Mouse (Mus musculus): ENCODE results near the gene Fnip2. TPM values are rescaled to one million over a fixed set of nuclear protein-coding genes. Genes with fewer than 3 reads are reported as not detected.

Fnip2 gene
- polyA plus RNA-seq, 1 experiment: 0.36 TPM

DNA sequence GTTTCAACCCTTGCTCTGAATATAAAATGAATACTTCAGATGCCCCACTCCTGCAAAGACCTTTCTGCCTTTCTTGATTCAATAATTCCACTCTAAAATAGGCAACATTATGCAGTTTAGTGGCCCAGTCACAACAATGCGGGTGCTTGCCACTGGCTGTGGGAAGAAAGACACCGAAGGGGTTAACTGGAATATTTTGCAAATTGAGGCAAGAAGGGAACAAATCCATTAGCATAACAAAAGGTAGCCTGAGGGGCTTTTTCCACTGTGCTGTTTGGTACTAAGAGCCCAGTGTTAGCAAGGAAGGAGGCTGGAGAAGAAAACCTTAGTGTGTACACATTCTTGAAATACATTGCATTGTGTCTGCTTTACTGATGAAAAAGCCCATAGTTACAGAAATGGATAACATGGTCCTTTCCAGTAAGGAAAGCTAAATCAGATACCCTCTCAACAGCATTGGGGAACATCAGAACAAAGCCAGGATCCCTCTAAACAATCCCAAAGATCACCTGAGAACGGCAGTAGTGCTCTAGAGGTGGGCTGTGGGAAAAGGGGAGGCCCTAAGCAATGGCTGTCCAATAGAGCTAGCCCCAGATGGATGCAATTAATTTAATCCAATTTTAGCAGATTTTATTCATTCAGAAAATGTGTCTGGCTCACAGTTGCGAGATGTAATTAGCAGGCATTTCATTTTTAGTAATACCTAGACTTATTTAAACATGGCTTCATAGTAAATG is 150.5 kb downstream of the Fnip2 start:
- Histone ChIP-seq H3K27me3 (ENCODE audit: control insufficient read depth) (no peaks in the 10 kb centered on the region), H3K4me1 (ENCODE audit: control insufficient read depth) (no peaks in the 10 kb centered on the region), H3K4me3 (replicated peaks) (no peak overlapping the region), H3K36me3 (ENCODE audit: control insufficient read depth) (no peaks in the 10 kb centered on the region), H3K9me3 (ENCODE audit: control insufficient read depth, low read length) (no peaks in the 10 kb centered on the region)
- TF ChIP-seq GATA1 (IDR thresholded peaks at IDR 0.05; ENCODE audit: low read length) (no peak), TAL1 (IDR thresholded peaks at IDR 0.05; ENCODE audit: low read length) (no peak)

DNA sequence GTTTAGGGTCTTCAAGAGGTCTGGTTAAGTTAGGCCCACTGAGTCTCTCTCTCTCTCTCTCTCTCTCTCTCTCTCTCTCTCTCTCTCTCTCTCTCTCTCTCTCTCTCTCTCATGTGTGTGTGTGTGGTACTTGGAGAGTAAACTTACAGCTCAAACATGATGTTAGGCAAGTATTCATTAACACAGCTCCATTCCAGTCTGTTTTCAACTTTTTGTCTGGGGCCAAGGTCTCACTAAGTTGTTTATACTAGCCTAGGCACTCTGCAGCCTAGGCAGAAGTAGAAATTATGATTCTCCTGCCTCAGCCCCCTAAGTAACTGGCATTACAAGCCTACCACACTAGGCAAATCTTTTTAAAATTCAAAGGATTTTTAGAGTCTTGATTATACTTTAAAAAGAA is 151.7 kb downstream of the Fnip2 start:
- H3K4me3 ChIP-seq (replicated peaks): no peak overlapping the region
- no peaks in the 10 kb centered on the region for H3K4me1 ChIP-seq (ENCODE audit: control insufficient read depth)
- H3K27me3 ChIP-seq (ENCODE audit: control insufficient read depth): no peaks in the 10 kb centered on the region
- TF ChIP-seq GATA1 (IDR thresholded peaks at IDR 0.05; ENCODE audit: low read length) (no peak), TAL1 (IDR thresholded peaks at IDR 0.05; ENCODE audit: low read length) (no peak)
- no peaks in the 10 kb centered on the region for H3K9me3 ChIP-seq (ENCODE audit: control insufficient read depth, low read length)
- H3K36me3 ChIP-seq (ENCODE audit: control insufficient read depth): no peaks in the 10 kb centered on the region

DNA sequence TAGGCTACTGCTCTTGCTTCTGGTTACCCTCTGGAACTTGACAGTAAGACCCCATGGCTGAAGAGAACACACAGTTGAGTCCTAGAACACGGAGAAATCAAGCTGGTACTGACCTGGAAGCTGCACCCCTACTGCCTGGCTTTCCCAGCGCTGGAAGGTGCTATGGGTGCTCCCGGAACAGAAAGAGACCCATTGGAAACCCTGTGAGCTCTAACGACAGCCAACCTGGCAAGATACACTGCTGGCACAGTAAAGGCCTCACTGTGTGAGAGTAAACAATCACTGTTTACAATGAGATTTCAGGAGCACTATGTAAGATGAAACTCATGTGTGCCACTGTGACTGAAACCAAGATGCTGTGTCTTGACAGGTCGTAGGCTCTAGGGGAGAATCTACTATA is 152.5 kb downstream of the Fnip2 start:
- no peaks in the 10 kb centered on the region for H3K36me3 ChIP-seq (ENCODE audit: control insufficient read depth)
- no peaks in the 10 kb centered on the region for H3K27me3 ChIP-seq (ENCODE audit: control insufficient read depth)
- TF ChIP-seq TAL1 (IDR thresholded peaks at IDR 0.05; ENCODE audit: low read length): no peak
- no peak for TF ChIP-seq GATA1 (IDR thresholded peaks at IDR 0.05; ENCODE audit: low read length)
- no peaks in the 10 kb centered on the region for H3K9me3 ChIP-seq (ENCODE audit: control insufficient read depth, low read length)
- no peak overlapping the region for H3K4me3 ChIP-seq (replicated peaks)
- H3K4me1 ChIP-seq (ENCODE audit: control insufficient read depth): no peaks in the 10 kb centered on the region

DNA sequence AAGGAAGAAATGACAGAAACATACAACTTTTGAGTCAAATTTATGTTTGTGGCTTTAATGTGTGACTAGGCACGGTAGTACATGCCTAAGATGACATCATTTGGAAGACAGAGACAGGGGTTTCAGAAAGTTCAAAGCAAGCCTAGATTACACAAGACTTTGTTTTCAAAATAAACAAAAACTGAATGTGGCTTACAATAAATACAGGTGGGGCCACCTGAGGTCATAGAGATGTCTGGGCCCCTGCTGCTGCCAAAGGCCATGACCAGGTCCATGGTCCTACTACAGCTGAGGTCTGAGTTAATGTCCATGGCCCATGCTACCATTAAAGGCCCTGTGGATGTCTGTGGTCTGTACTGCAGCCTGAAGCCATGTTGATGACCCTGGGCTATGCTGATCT is 154.1 kb downstream of the Fnip2 start:
- H3K36me3 ChIP-seq (ENCODE audit: control insufficient read depth): no peaks in the 10 kb centered on the region
- no peaks in the 10 kb centered on the region for H3K9me3 ChIP-seq (ENCODE audit: control insufficient read depth, low read length)
- no peaks in the 10 kb centered on the region for H3K4me1 ChIP-seq (ENCODE audit: control insufficient read depth)
- H3K4me3 ChIP-seq (replicated peaks): no peak overlapping the region
- TF ChIP-seq TAL1 (IDR thresholded peaks at IDR 0.05; ENCODE audit: low read length) (no peak), GATA1 (IDR thresholded peaks at IDR 0.05; ENCODE audit: low read length) (no peak)
- H3K27me3 ChIP-seq (ENCODE audit: control insufficient read depth): no peaks in the 10 kb centered on the region

DNA sequence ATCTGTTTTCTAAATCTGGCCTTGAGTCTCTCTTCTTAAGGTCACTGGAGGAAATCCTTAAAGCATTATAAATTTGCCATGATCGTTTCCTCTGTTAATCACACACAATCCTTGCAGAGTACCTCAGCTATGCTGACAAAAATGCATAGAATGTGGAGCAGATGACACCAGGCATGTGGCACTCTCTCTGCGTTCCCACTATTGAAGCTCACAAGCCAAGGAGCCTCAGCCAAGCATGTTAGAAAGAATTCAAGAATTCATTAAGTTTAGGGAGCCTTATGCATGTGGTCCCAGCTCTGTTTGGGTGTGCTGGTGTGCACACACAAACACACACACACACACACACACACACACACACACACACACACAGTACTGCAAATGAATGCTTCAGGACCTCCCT is 155.9 kb downstream of the Fnip2 start:
- Histone ChIP-seq H3K27me3 (ENCODE audit: control insufficient read depth) (no peaks in the 10 kb centered on the region), H3K9me3 (ENCODE audit: control insufficient read depth, low read length) (no peaks in the 10 kb centered on the region), H3K4me1 (ENCODE audit: control insufficient read depth) (no peaks in the 10 kb centered on the region), H3K36me3 (ENCODE audit: control insufficient read depth) (no peaks in the 10 kb centered on the region), H3K4me3 (replicated peaks) (no peak overlapping the region)
- TF ChIP-seq TAL1 (IDR thresholded peaks at IDR 0.05; ENCODE audit: low read length) (no peak), GATA1 (IDR thresholded peaks at IDR 0.05; ENCODE audit: low read length) (no peak)

DNA sequence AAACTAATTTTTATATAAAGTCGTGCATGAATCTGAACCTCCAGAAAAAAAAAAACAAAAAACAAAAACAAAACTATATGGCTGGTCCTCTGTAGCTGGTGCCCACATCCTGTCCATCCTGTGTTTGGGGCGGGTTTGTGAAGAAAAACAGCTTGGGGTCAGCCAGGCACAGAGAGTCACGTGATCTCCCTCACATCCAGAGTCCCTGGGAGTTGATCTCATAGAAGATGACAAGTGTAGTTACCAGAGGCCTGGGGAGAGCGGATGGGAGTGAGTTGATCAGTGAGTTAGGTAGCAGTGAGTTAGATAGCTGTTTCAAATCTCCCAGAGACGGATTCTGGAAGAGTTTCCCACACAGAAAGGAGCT is 157.0 kb downstream of the Fnip2 start:
- Histone ChIP-seq H3K9me3 (ENCODE audit: control insufficient read depth, low read length) (no peaks in the 10 kb centered on the region), H3K27me3 (ENCODE audit: control insufficient read depth) (no peaks in the 10 kb centered on the region), H3K36me3 (ENCODE audit: control insufficient read depth) (no peaks in the 10 kb centered on the region), H3K4me3 (replicated peaks) (no peak overlapping the region), H3K4me1 (ENCODE audit: control insufficient read depth) (no peaks in the 10 kb centered on the region)
- no peak for TF ChIP-seq TAL1 (IDR thresholded peaks at IDR 0.05; ENCODE audit: low read length)

DNA sequence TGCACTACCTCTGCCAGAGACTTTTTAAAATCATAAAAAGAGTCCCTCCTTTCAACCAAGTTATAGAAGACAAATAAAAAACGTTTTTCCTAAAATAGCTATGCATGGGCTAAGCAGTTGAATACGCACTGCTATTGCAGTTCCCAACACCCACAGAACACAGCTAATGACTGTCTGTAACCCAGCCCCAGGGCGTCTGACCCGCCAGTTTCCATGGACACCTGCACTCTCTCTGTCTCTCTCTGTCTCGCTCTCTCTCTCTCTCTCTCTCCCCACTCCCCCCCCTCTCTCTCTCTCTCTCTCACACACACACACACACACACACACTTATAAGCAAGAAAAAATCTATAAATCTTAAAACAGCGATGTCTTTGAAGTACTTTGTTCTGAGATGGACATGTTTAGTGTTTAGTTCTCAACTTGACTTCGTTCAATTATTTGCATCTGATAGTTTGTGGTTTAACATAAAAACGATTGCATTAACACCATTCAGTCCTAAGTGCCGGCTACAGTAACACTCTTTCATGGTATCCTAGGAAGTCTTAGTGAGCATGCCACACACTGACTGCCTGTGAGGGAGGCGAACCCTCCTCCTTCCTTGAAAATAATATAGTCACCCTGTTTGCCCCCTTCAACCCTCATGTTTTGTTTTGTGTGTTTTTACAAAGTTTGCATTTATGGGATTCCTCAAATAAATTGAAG is 157.5 kb downstream of the Fnip2 start:
- Histone ChIP-seq H3K9me3 (ENCODE audit: control insufficient read depth, low read length) (no peaks in the 10 kb centered on the region), H3K4me1 (ENCODE audit: control insufficient read depth) (no peaks in the 10 kb centered on the region), H3K36me3 (ENCODE audit: control insufficient read depth) (no peaks in the 10 kb centered on the region), H3K4me3 (replicated peaks) (no peak overlapping the region), H3K27me3 (ENCODE audit: control insufficient read depth) (no peaks in the 10 kb centered on the region)
- TF ChIP-seq GATA1 (IDR thresholded peaks at IDR 0.05; ENCODE audit: low read length): no peak
- no peak for TF ChIP-seq TAL1 (IDR thresholded peaks at IDR 0.05; ENCODE audit: low read length)

DNA sequence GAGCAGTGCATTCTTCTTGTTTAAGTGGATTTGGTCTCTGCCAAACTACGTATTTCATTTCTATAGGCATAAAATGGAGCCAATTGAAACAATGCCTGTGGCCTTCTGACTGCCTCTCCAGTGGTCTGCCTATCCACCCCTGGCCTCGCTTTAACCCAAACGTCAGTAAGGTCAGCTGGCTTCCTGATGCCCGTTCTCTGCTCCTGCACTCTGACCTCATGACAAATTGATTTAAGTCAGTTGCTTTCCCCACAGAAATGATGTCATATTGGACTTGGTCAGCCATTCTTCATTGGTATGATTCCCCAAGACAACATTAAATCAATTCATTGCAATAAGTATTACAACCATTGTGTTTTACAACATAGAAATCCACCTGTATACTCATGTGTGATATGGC is 159.1 kb downstream of the Fnip2 start:
- no peaks in the 10 kb centered on the region for H3K4me1 ChIP-seq (ENCODE audit: control insufficient read depth)
- no peak overlapping the region for H3K4me3 ChIP-seq (replicated peaks)
- no peaks in the 10 kb centered on the region for H3K27me3 ChIP-seq (ENCODE audit: control insufficient read depth)
- no peak for TF ChIP-seq TAL1 (IDR thresholded peaks at IDR 0.05; ENCODE audit: low read length)
- TF ChIP-seq GATA1 (IDR thresholded peaks at IDR 0.05; ENCODE audit: low read length): no peak
- no peaks in the 10 kb centered on the region for H3K9me3 ChIP-seq (ENCODE audit: control insufficient read depth, low read length)
- H3K36me3 ChIP-seq (ENCODE audit: control insufficient read depth): no peaks in the 10 kb centered on the region

Other genes starting within 250 kb of the Fnip2 start
- not detected in 2 replicates for gene Gm17359, start 231.1 kb downstream of the Fnip2 start, polyA plus RNA-seq (2012)
- gene Ppid, start 23.5 kb upstream of the Fnip2 start, polyA plus RNA-seq (2012): 2.2 and 2.5 TPM in 2 replicates
- 0.33 and 0.53 TPM in 2 replicates for gene 4930579G24Rik, start 61.3 kb upstream of the Fnip2 start, polyA plus RNA-seq (2012)
- 0.95 and 1.1 TPM in 2 replicates for gene Etfdh, start 61.7 kb upstream of the Fnip2 start, polyA plus RNA-seq (2012)
- gene Rxfp1, start 170.1 kb upstream of the Fnip2 start, polyA plus RNA-seq (2012): not detected in 2 replicates